Mouse (Mus musculus) intestine, embryonic 14.5 days (tissue): ENCODE results near the gene Polr2l. TPM values are rescaled to one million over a fixed set of nuclear protein-coding genes. Genes with fewer than 3 reads are reported as not detected.

Source experiments
- ATAC-seq: fragments of 200-750 bp; cut with Nextera tagmentation; replicated peaks from 2 replicates; pipeline ENCODE4 v1.8.0; 2017; ENCODE audit warnings: low read depth, moderate number of reproducible peaks, moderate TSS enrichment, moderate library complexity; ENCODE audit not compliant: low FRiP score, low TSS enrichment
- DNase-seq: peaks from one replicate; pipeline ENCODE4 v3.0.0-alpha.2; 2018; ENCODE audit warnings: low spot score
- H3K27ac ChIP-seq: fragments of 300-500 bp; sonication (generic); 2 replicates; pipeline ENCODE4 v1.5.1; 2014; ENCODE audit warnings: low read depth, mild to moderate bottlenecking, control low read depth
- H3K27me3 ChIP-seq: fragments of 300-500 bp; sonication (generic); replicated peaks from 2 replicates; pipeline ENCODE4 v1.6.1; 2014; ENCODE audit warnings: low read length, control low read depth; ENCODE audit not compliant: control insufficient read depth, insufficient read depth
- H3K36me3 ChIP-seq: fragments of 300-500 bp; sonication (generic); 2 replicates; pipeline ENCODE4 v1.6.1; 2014; ENCODE audit warnings: low read length, control low read depth; ENCODE audit not compliant: control insufficient read depth, insufficient read depth
- H3K4me1 ChIP-seq: fragments of 300-500 bp; sonication (generic); replicated peaks from 2 replicates; pipeline ENCODE4 v1.6.1; 2014; ENCODE audit warnings: low read length, control low read depth, mixed read lengths; ENCODE audit not compliant: control insufficient read depth, insufficient read depth
- H3K4me2 ChIP-seq: fragments of 300-500 bp; sonication (generic); 2 replicates; pipeline ENCODE4 v1.6.1; 2014; ENCODE audit warnings: low read length
- H3K4me3 ChIP-seq: fragments of 300-500 bp; sonication (generic); 2 replicates; pipeline ENCODE4 v1.5.1; 2014; ENCODE audit warnings: low read depth, low read length, control low read depth, mixed read lengths
- H3K9ac ChIP-seq: fragments of 300-500 bp; sonication (generic); 2 replicates; pipeline ENCODE4 v1.6.1; 2014; ENCODE audit warnings: mild to moderate bottlenecking, low read length
- H3K9me3 ChIP-seq: fragments of 300-500 bp; sonication (generic); 2 replicates; pipeline ENCODE4 v1.6.1; 2016; ENCODE audit warnings: low read length, control low read depth; ENCODE audit not compliant: control insufficient read depth
- WGBS: fragments of 180-500 bp; shearing (Covaris S2); extraction: QIAGEN DNeasy Blood & Tissue Kit; methylation state at CpG from one replicate; pipeline ENCODE4 v1.1.7; 2014; 5-methylcytosine and 5-hydroxymethylcytosine counted together
- polyA plus RNA-seq: library from polyadenylated mRNA; unstranded; fragments of >200 nt; fragmentation: Nextera tagmentation; extraction: Ambion mirVana; gene quantifications from 2 replicates; pipeline ENCODE4 v1.2.1, GENCODE M21; 2014

The Polr2l gene
- polyA plus RNA-seq, 1 experiment from 2014 or later = 73.4 TPM

DNA sequence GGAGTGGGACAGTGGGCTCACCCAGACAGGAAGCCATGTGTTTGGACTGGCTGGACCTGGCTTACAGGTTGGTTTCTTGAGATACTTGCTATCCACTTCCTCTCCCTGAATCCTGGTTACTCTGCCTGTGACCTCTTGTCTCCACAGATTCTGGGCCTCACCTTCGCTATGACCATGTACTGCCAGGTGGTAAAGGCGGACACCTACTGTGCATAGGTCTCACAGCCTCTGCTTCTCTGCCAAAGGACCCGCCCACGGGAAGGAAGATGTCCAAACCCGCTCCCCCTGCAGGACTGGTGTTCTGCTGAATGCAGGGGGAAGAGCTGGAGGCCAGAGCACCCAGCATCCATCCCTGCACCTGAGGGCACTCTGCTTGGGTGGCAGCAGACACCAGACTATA lies 17.8 kb upstream of the Polr2l start:
- WGBS = 91% methylated on average over 5 of the region's 5 CpGs
- ATAC-seq (no peak), DNase-seq (no peak)
- Histone ChIP-seq H3K9me3 (no peaks in the 10 kb centered on the region), H3K4me3 (no peak overlapping the region), H3K4me1 (no peaks in the 10 kb centered on the region), H3K36me3 (peaks cover 37% of the 10 kb centered on the region), H3K9ac (no peak overlapping the region), H3K4me2 (no peak overlapping the region), H3K27ac (no peak overlapping the region), H3K27me3 (no peaks in the 10 kb centered on the region)

DNA sequence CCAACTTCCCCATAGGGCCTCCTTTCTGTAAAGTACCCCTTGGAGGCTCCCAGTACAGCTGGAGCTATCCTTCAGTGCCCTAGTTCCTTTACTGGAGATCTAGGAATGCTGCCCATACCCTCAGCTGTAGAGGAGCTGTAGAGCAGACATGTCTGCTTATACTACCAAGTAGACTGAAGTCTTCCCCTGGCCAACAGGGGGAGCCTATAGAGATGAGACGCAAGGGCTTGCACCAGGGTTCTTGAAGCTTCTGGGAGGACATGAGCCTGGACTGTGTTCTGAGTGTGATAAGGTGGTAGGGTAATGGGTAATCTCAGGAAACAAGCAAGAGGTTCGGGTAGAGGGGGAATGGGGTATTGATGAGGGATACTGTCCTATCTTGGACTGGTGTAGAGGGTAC lies 16.2 kb upstream of the Polr2l start:
- Histone ChIP-seq H3K4me1 (no peaks in the 10 kb centered on the region), H3K9ac (no peak overlapping the region), H3K27me3 (no peaks in the 10 kb centered on the region), H3K36me3 (peaks cover 44% of the 10 kb centered on the region), H3K27ac (no peak overlapping the region), H3K4me2 (no peak overlapping the region), H3K9me3 (no peaks in the 10 kb centered on the region), H3K4me3 (no peak overlapping the region)
- 82% methylated on average over 2 of the region's 2 CpGs for WGBS
- DNase-seq = no peak
- no peak for ATAC-seq

DNA sequence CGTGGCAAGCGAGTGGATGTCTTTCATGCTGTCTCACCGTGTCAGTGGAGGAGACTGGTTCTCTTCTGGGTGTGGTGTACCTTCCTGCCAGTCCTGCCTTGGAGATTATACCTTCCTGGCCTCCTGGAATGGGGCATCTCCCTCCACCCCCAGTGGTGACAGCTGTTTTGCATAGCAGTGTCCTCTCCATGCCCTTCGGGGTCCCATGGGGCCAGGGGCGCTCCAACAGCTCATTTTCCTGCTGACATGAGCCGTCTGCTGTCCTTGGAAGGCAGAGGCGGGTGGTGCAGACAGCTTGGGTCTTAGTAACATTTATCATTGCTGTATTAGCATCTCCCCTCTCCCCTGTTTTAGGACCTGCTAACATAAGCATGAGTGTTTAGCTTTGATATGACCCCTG lies 12.2 kb upstream of the Polr2l start:
- no peak for ATAC-seq
- H3K27me3 ChIP-seq = peaks cover 7% of the 10 kb centered on the region
- no peak overlapping the region for H3K4me3 ChIP-seq
- H3K36me3 ChIP-seq = peaks cover 22% of the 10 kb centered on the region
- no peak overlapping the region for H3K9ac ChIP-seq
- no peak overlapping the region for H3K27ac ChIP-seq
- WGBS = 76% methylated on average over 7 of the region's 7 CpGs
- H3K4me1 ChIP-seq = peaks cover 8% of the 10 kb centered on the region
- DNase-seq = no peak
- H3K4me2 ChIP-seq = no peak overlapping the region
- no peaks in the 10 kb centered on the region for H3K9me3 ChIP-seq

DNA sequence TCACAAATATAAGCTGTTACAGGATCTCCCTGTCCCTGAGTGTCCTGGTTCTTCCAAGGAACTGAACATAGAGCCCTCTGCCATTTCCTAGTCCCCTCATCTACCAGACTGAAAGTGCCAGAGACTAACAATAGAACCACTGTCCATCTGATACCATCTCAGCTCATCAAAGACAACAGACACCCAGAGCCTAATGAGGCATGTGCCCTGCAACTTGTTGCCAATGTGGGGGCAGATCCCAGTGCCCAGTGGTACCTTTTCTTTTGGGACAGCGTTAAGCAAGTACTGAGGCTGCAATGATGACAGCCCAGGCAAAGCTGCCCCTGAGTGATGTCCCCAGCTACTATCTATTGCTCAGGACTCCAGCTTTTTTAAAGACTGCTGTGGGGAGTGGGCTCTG lies 11.3 kb upstream of the Polr2l start:
- Histone ChIP-seq H3K4me1 (peaks cover 17% of the 10 kb centered on the region), H3K27ac (no peak overlapping the region), H3K4me2 (no peak overlapping the region), H3K27me3 (peaks cover 10% of the 10 kb centered on the region), H3K36me3 (peaks cover 20% of the 10 kb centered on the region), H3K9me3 (no peaks in the 10 kb centered on the region), H3K4me3 (no peak overlapping the region), H3K9ac (no peak overlapping the region)
- WGBS = 95% methylated on average over 1 of the region's 1 CpGs
- ATAC-seq = no peak
- DNase-seq = no peak

DNA sequence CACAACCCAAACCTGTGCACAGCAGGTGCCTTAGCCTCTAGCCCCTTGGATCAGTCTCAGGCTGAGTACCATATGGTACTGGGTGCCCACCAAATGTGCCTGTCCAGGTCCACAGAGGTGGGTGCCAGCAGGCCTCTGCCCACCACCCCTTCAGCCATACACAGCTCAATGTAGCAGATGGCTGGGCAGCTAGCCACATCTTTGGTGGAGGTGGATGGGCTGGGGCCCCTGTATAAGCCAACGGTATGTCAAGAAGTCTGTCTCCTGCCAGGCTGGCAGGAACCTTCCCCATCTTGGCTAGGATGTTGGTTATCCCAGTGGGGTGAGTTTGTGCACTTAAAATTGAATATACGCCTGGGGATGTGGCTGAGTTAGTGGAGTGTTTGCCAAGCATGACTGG lies 10.7 kb upstream of the Polr2l start:
- H3K36me3 ChIP-seq = peaks cover 17% of the 10 kb centered on the region
- H3K9me3 ChIP-seq = no peaks in the 10 kb centered on the region
- DNase-seq (no peak), ATAC-seq (no peak)
- WGBS = 93% methylated on average over 2 of the region's 2 CpGs
- H3K4me2 ChIP-seq = no peak overlapping the region
- no peak overlapping the region for H3K27ac ChIP-seq
- peaks cover 10% of the 10 kb centered on the region for H3K27me3 ChIP-seq
- H3K4me3 ChIP-seq = no peak overlapping the region
- H3K4me1 ChIP-seq = peaks cover 21% of the 10 kb centered on the region
- H3K9ac ChIP-seq = no peak overlapping the region

DNA sequence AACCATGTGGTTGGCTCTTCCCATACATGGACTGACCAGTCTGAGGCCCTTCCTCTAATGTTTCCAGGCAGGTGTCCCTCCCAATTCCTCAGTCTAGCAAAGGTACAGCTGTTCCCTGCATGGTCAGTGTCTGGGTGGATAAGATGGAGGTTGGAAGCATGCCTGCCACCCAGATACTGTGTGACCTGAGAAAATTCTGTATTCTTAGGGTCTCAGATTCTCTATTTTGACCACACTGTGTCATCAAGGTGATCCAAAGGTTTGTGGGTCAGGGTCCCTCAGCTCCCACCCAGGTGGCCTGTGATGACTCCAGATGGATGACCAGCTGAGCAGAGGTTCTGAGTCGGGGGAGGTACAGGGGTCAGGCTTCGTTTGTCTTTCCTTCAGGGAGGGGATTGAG lies 10.3 kb upstream of the Polr2l start:
- H3K27me3 ChIP-seq = peaks cover 10% of the 10 kb centered on the region
- peaks cover 16% of the 10 kb centered on the region; the same call in 1 of the 2 replicates for H3K36me3 ChIP-seq
- H3K4me3 ChIP-seq = no peak overlapping the region
- H3K9ac ChIP-seq = no peak overlapping the region
- ATAC-seq (no peak), DNase-seq (no peak)
- no peak overlapping the region for H3K27ac ChIP-seq
- 62% methylated on average over 2 of the region's 2 CpGs for WGBS
- H3K9me3 ChIP-seq = no peaks in the 10 kb centered on the region
- peaks cover 24% of the 10 kb centered on the region for H3K4me1 ChIP-seq
- H3K4me2 ChIP-seq = no peak overlapping the region

DNA sequence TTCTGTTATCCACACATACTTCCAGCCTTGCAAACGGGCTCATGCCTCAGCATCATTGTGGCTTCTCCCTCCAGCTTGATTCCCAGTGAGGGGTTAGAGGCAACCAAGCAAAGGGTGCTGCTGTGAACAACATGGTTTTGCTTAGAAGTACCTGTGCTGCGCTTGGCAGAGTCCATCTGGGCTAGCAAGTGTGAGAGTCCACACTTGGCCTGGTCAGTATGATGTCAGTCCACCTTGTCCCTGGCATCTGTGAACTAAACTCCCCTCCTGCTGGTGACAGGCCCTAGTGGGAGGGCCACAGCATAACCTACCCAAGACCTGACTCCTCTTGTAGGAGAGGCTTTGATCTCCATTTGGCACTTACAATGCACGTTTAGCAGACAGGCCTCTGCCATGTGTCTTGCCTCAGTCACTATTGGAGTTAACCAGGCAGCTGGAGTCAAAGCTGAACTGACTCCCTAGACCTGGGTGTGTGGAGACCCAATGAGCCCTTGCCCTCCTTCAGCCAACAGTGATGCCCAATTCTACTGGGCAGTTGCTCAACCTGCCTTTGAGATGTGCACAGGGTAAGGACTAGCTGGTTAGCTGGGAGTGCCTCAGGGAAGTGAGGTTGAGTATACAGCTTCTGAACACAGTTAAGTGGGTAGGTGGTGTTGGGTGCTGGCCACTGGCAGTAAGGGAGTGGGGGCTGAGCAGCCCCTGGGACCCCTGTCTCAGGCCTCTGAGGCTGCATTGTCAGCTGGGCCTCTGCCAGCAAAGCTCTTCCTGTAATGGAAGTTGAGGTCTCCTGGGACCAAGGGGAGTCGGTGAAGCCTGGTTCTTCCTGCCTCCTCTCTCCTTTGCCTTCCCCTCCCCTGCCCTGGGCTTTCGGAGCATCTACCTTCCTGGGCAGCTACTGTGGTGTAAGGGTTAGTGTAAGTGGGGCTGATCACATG lies 9.5 kb upstream of the Polr2l start:
- H3K4me2 ChIP-seq = no peak overlapping the region
- H3K27me3 ChIP-seq = peaks cover 10% of the 10 kb centered on the region
- peaks cover 24% of the 10 kb centered on the region for H3K4me1 ChIP-seq
- no peak overlapping the region for H3K4me3 ChIP-seq
- DNase-seq (no peak), ATAC-seq (no peak)
- H3K36me3 ChIP-seq = peaks cover 12% of the 10 kb centered on the region; the same call in 1 of the 2 replicates
- H3K27ac ChIP-seq = no peak overlapping the region
- WGBS = 67% methylated on average over 5 of the region's 5 CpGs
- H3K9ac ChIP-seq = no peak overlapping the region
- H3K9me3 ChIP-seq = no peaks in the 10 kb centered on the region

DNA sequence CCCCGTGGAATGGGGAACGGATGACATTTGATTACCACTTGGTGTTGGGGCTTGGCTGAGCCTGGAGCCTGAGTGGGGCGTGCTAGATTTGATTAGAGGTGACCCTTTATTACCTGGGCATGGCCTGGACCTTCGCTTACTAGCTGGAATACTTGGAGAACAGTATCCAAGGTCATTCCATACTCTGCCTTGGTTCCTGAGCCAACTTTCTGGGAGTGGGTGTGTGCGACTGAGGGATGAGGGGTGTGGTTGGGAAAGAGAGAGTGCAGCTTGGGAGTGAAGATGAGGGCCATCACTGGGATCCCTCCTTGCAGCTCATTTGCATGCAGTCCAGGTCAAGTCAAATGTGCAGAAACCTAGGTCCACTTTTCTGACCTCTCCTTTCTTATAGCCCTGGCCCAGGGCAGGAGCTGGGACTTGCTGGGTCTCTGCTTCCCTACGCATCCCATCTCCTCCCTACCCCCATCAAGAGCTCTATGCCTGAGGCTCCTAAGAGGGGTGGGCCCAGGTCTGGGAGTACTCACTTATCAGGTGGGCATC lies 8.3 kb upstream of the Polr2l start:
- Histone ChIP-seq H3K4me3 (no peak overlapping the region), H3K4me2 (no peak overlapping the region), H3K27me3 (peaks cover 10% of the 10 kb centered on the region), H3K4me1 (peaks cover 27% of the 10 kb centered on the region), H3K36me3 (peaks cover 12% of the 10 kb centered on the region; the same call in 1 of the 2 replicates), H3K27ac (no peak overlapping the region), H3K9me3 (no peaks in the 10 kb centered on the region), H3K9ac (no peak overlapping the region)
- WGBS = 74% methylated on average over 6 of the region's 6 CpGs
- ATAC-seq (no peak), DNase-seq (no peak)
